Comparison of ENCODE assay signal across 13 mouse cellular contexts in the genomic region with DNA sequence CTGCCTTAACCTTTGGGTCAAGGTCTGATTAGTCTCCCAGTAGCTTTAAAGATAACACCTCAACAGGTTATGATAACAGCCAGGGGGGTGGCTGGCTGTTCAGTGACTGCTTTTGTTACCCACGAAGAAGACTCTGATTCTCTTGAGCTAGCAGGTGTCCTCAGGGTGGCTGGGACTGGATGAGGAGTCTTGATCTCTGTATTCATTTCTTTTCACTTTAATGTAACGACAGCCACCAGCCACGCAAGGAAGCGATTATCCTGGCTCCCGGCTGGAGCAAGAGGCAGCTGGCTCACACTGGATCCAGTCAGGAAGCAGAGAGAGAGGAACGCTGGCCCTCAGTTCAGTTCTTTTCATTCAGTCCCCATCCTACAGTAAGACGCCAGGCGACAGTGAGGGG. TPM values are rescaled to one million over a fixed set of nuclear protein-coding genes. Genes with fewer than 3 reads are reported as not detected.
DNase-seq lines count a peak whose midpoint lies in the region; ATAC-seq and TF ChIP-seq lines count a peak whose summit lies in the region.
"Had no signal": no experiment of that assay in that cellular context is flagged by ENCODE, and none has a peak within 500 bp of the region (broad histone marks: within the 10 kb centered on the region; RNA-seq: fewer than 3 reads in every experiment).

No protein-coding gene starts in this region.

- no peak for TF ChIP-seq EP300 in liver, postnatal 0 days (IDR thresholded peaks at IDR 0.05; ENCODE audit: low read depth)

- no peak overlapping the region for H3K4me3 ChIP-seq in forebrain, embryonic 12.5 days (replicated peaks)
- H3K4me3 ChIP-seq in forebrain, embryonic 14.5 days (ENCODE audit: low read depth, low read length) = no peak overlapping the region
- no peak overlapping the region for H3K4me3 ChIP-seq in embryonic facial prominence, embryonic 15.5 days (replicated peaks)
- no peak overlapping the region for H3K4me3 ChIP-seq in liver, postnatal 0 days (ENCODE audit: low read depth, low read length)

- no peak overlapping the region for H3K4me2 ChIP-seq in forebrain, embryonic 12.5 days
- H3K4me2 ChIP-seq in forebrain, embryonic 14.5 days (ENCODE audit: low read length) = no peak overlapping the region
- no peak overlapping the region for H3K4me2 ChIP-seq in embryonic facial prominence, embryonic 15.5 days (replicated peaks)
- 0 out of 2 replicates have a peak overlapping the region, but pooled peaks have one; percentile 84 for H3K4me2 ChIP-seq in liver, postnatal 0 days (ENCODE audit: low read depth, low read length)

- WGBS in forebrain, embryonic 12.5 days = 55% methylated on average over 8 of the region's 8 CpGs
- WGBS in forebrain, embryonic 14.5 days = 58% methylated on average over 8 of the region's 8 CpGs
- WGBS in embryonic facial prominence, embryonic 15.5 days = 32% methylated on average over 8 of the region's 8 CpGs
- WGBS in liver, postnatal 0 days (ENCODE audit: insufficient replicate concordance) = 63% methylated on average over 8 of the region's 8 CpGs

- no peak for TF ChIP-seq CTCF in liver, postnatal 0 days (IDR thresholded peaks at IDR 0.05; ENCODE audit: low read depth)

- no peak overlapping the region for H3K9ac ChIP-seq in forebrain, embryonic 12.5 days
- no peak overlapping the region for H3K9ac ChIP-seq in forebrain, embryonic 14.5 days (ENCODE audit: low read length)
- no peak overlapping the region for H3K9ac ChIP-seq in embryonic facial prominence, embryonic 15.5 days
- H3K9ac ChIP-seq in liver, postnatal 0 days (replicated peaks) = no peak overlapping the region; the same call in 1 of the 2 replicates
- H3K9ac ChIP-seq: embryonic facial prominence, embryonic 12.5 days; midbrain, embryonic 12.5 days had no signal

- peaks cover 30% of the 10 kb centered on the region for H3K4me1 ChIP-seq in forebrain, embryonic 12.5 days
- H3K4me1 ChIP-seq in forebrain, embryonic 14.5 days (ENCODE audit: control insufficient read depth, insufficient read depth, low read length) = peaks cover 16% of the 10 kb centered on the region
- H3K4me1 ChIP-seq in embryonic facial prominence, embryonic 15.5 days = peaks cover 19% of the 10 kb centered on the region
- H3K4me1 ChIP-seq in liver, postnatal 0 days (ENCODE audit: insufficient read depth) = peaks cover 25% of the 10 kb centered on the region

- no peak for ATAC-seq in forebrain, embryonic 12.5 days (ENCODE audit: low FRiP score)
- ATAC-seq in forebrain, embryonic 14.5 days = no peak
- no peak for ATAC-seq in embryonic facial prominence, embryonic 15.5 days (ENCODE audit: insufficient number of reproducible peaks, low FRiP score, low TSS enrichment, low read depth)
- no peak for ATAC-seq in liver, postnatal 0 days
- ATAC-seq in erythroid progenitor cell, adult 5-6 weeks (replicated peaks; ENCODE audit: low FRiP score, poor library complexity, severe bottlenecking) = no peak

- H3K27ac ChIP-seq in forebrain, embryonic 12.5 days = 0 out of 2 replicates have a peak overlapping the region, but pooled peaks have one; percentile 11
- H3K27ac ChIP-seq in forebrain, embryonic 14.5 days (ENCODE audit: low read depth, low read length) = no peak overlapping the region
- 0 out of 2 replicates have a peak overlapping the region, but pooled peaks have one; percentile 89 for H3K27ac ChIP-seq in embryonic facial prominence, embryonic 15.5 days (replicated peaks)
- peak overlapping the region; percentile 52 for H3K27ac ChIP-seq in liver, postnatal 0 days (ENCODE audit: low read depth)
- H3K27ac ChIP-seq: embryonic facial prominence, embryonic 12.5 days; midbrain, embryonic 12.5 days had no signal

- DNase-seq in forebrain, embryonic 14.5 days (ENCODE audit: low spot score) = no peak
- peak; percentile 27 for DNase-seq in kidney, adult 18-20 months
- no peak for DNase-seq in kidney, adult 9 months
- no peak for DNase-seq in liver, postnatal 0 days
- no peak for DNase-seq in urinary bladder, postnatal 36 days (ENCODE audit: low spot score in 2 of 2)
- DNase-seq: adrenal gland, postnatal 36 days; cerebellum, adult 8-10 months; layer of hippocampus, adult 9-11 months had no signal

- H3K36me3 ChIP-seq in forebrain, embryonic 12.5 days (replicated peaks) = no peaks in the 10 kb centered on the region
- no peaks in the 10 kb centered on the region for H3K36me3 ChIP-seq in forebrain, embryonic 14.5 days (ENCODE audit: control insufficient read depth, insufficient read depth, low read length)
- no peaks in the 10 kb centered on the region for H3K36me3 ChIP-seq in embryonic facial prominence, embryonic 15.5 days
- no peaks in the 10 kb centered on the region for H3K36me3 ChIP-seq in liver, postnatal 0 days (replicated peaks; ENCODE audit: insufficient read depth, low read length)
- H3K36me3 ChIP-seq: embryonic facial prominence, embryonic 12.5 days; midbrain, embryonic 12.5 days had no signal

- no peaks in the 10 kb centered on the region for H3K9me3 ChIP-seq in forebrain, embryonic 12.5 days
- H3K9me3 ChIP-seq in forebrain, embryonic 14.5 days (replicated peaks; ENCODE audit: control insufficient read depth, low read length) = no peaks in the 10 kb centered on the region
- no peaks in the 10 kb centered on the region for H3K9me3 ChIP-seq in embryonic facial prominence, embryonic 15.5 days (replicated peaks)
- no peaks in the 10 kb centered on the region for H3K9me3 ChIP-seq in liver, postnatal 0 days (ENCODE audit: low read length)
- H3K9me3 ChIP-seq: embryonic facial prominence, embryonic 12.5 days; midbrain, embryonic 12.5 days had no signal

- peaks cover 5% of the 10 kb centered on the region; the same call in 1 of the 2 replicates for H3K27me3 ChIP-seq in forebrain, embryonic 12.5 days
- H3K27me3 ChIP-seq in forebrain, embryonic 14.5 days (replicated peaks; ENCODE audit: control insufficient read depth, insufficient read depth, low read length) = no peaks in the 10 kb centered on the region
- H3K27me3 ChIP-seq in embryonic facial prominence, embryonic 15.5 days = no peaks in the 10 kb centered on the region
- 0 out of 2 replicates have a peak, but pooled peaks cover 2% of the 10 kb centered on the region for H3K27me3 ChIP-seq in liver, postnatal 0 days (ENCODE audit: insufficient read depth, low read length)
- H3K27me3 ChIP-seq: embryonic facial prominence, embryonic 12.5 days had no signal

RNA-seq across cellular contexts. Expression of a gene that starts 3.8 kb away (rescaled TPM):
- 17.3 and 17.4 TPM in 2 replicates for polyA plus RNA-seq in forebrain, embryonic 12.5 days (2016; fragmentation: Nextera tagmentation; extraction: Ambion mirVana)
- polyA plus RNA-seq in forebrain, embryonic 14.5 days (2014; fragmentation: Nextera tagmentation; extraction: Ambion mirVana) = 6.2 and 9.9 TPM in 2 replicates
- 14.8 and 16.3 TPM in 2 replicates for polyA plus RNA-seq in embryonic facial prominence, embryonic 15.5 days (2015; fragmentation: Nextera tagmentation; extraction: Ambion mirVana)
- polyA plus RNA-seq in liver, postnatal 0 days (2015; fragmentation: Nextera tagmentation; extraction: Ambion mirVana) = 2.9 and 3.2 TPM in 2 replicates
- total RNA-seq in erythroid progenitor cell, adult 5-6 weeks (2015; ENCODE audit: low replicate concordance) = 0.72 and 1.7 TPM in 2 replicates
- 0.15 and 0.64 TPM in 2 replicates for total RNA-seq in erythroid progenitor cell, adult 5-6 weeks (2017; ENCODE audit: low replicate concordance)

RNA-seq across cellular contexts. Expression of a gene that starts 12.7 kb away (rescaled TPM):
- 26.7 and 27.7 TPM in 2 replicates for polyA plus RNA-seq in forebrain, embryonic 12.5 days (2016; fragmentation: Nextera tagmentation; extraction: Ambion mirVana)
- polyA plus RNA-seq in forebrain, embryonic 14.5 days (2014; fragmentation: Nextera tagmentation; extraction: Ambion mirVana) = 6.2 and 8.0 TPM in 2 replicates
- polyA plus RNA-seq in embryonic facial prominence, embryonic 15.5 days (2015; fragmentation: Nextera tagmentation; extraction: Ambion mirVana) = 60.2 and 66.1 TPM in 2 replicates
- polyA plus RNA-seq in liver, postnatal 0 days (2015; fragmentation: Nextera tagmentation; extraction: Ambion mirVana) = 5.7 and 5.9 TPM in 2 replicates
- total RNA-seq in erythroid progenitor cell, adult 5-6 weeks (2015; ENCODE audit: low replicate concordance) = 0.42 TPM in 1 of 2 replicates, not detected in the other
- not detected in 2 replicates for total RNA-seq in erythroid progenitor cell, adult 5-6 weeks (2017; ENCODE audit: low replicate concordance)

RNA-seq across cellular contexts. Expression of a gene that starts 23.0 kb away (rescaled TPM):
- 41.3 and 43.9 TPM in 2 replicates for polyA plus RNA-seq in forebrain, embryonic 12.5 days (2016; fragmentation: Nextera tagmentation; extraction: Ambion mirVana)
- polyA plus RNA-seq in forebrain, embryonic 14.5 days (2014; fragmentation: Nextera tagmentation; extraction: Ambion mirVana) = 18.2 and 18.4 TPM in 2 replicates
- polyA plus RNA-seq in embryonic facial prominence, embryonic 15.5 days (2015; fragmentation: Nextera tagmentation; extraction: Ambion mirVana) = 112 and 117 TPM in 2 replicates
- polyA plus RNA-seq in liver, postnatal 0 days (2015; fragmentation: Nextera tagmentation; extraction: Ambion mirVana) = 7.5 and 9.2 TPM in 2 replicates
- 1.4 TPM in 1 of 2 replicates, not detected in the other for total RNA-seq in erythroid progenitor cell, adult 5-6 weeks (2015; ENCODE audit: low replicate concordance)
- 1.8 and 7.2 TPM in 2 replicates for total RNA-seq in erythroid progenitor cell, adult 5-6 weeks (2017; ENCODE audit: low replicate concordance)

RNA-seq across cellular contexts. Expression of a gene that starts 29.7 kb away (rescaled TPM):
- polyA plus RNA-seq in forebrain, embryonic 12.5 days (2016; fragmentation: Nextera tagmentation; extraction: Ambion mirVana) = 184 and 198 TPM in 2 replicates
- polyA plus RNA-seq in forebrain, embryonic 14.5 days (2014; fragmentation: Nextera tagmentation; extraction: Ambion mirVana) = 78.9 and 95.2 TPM in 2 replicates
- 124 TPM in 2 replicates for polyA plus RNA-seq in embryonic facial prominence, embryonic 15.5 days (2015; fragmentation: Nextera tagmentation; extraction: Ambion mirVana)
- 24.1 and 28.2 TPM in 2 replicates for polyA plus RNA-seq in liver, postnatal 0 days (2015; fragmentation: Nextera tagmentation; extraction: Ambion mirVana)
- total RNA-seq in erythroid progenitor cell, adult 5-6 weeks (2015; ENCODE audit: low replicate concordance) = 235 and 247 TPM in 2 replicates
- 557 and 577 TPM in 2 replicates for total RNA-seq in erythroid progenitor cell, adult 5-6 weeks (2017; ENCODE audit: low replicate concordance)

RNA-seq across cellular contexts. Expression of a gene that starts 42.8 kb away (rescaled TPM):
- 6.0 and 7.2 TPM in 2 replicates for polyA plus RNA-seq in forebrain, embryonic 12.5 days (2016; fragmentation: Nextera tagmentation; extraction: Ambion mirVana)
- polyA plus RNA-seq in forebrain, embryonic 14.5 days (2014; fragmentation: Nextera tagmentation; extraction: Ambion mirVana) = 9.8 and 10.3 TPM in 2 replicates
- 10.9 and 11.0 TPM in 2 replicates for polyA plus RNA-seq in embryonic facial prominence, embryonic 15.5 days (2015; fragmentation: Nextera tagmentation; extraction: Ambion mirVana)
- 9.1 and 9.5 TPM in 2 replicates for polyA plus RNA-seq in liver, postnatal 0 days (2015; fragmentation: Nextera tagmentation; extraction: Ambion mirVana)
- total RNA-seq in erythroid progenitor cell, adult 5-6 weeks (2015; ENCODE audit: low replicate concordance) = 50.8 and 61.2 TPM in 2 replicates
- total RNA-seq in erythroid progenitor cell, adult 5-6 weeks (2017; ENCODE audit: low replicate concordance) = 27.8 and 30.2 TPM in 2 replicates
